Mouse (Mus musculus): ENCODE measurements around the gene Sertad1.
A peak's percentile ranks its signal among the peaks of the same experiment; 100 is the strongest.

Sertad1 gene

DNA sequence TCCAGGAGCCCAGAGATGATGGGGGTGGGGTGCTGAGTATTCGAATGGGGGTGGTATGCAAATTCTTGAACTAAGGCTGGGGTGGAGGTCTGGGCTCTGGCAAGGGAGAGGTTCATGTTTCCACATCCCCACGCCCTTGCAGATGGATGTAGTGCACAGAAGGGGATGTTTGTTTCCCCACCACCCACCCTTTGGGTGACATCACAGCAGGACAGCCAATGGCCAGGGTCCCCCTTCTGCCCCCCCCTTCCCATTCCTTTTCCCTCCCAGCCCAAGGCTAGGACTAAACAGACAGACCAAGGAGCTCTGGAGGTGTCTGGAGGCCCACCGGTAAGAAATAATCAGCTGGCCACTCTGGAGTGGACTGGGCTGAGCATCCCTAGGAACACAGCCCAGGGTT is 12.3 kb downstream of the Sertad1 start, which contains the start of gene Prx:
Gene Prx, plus strand, starts transcription at position 289 of the 400 bp plus-strand sequence.
- DNase-seq (ENCODE audit: low spot score) = no peak

DNA sequence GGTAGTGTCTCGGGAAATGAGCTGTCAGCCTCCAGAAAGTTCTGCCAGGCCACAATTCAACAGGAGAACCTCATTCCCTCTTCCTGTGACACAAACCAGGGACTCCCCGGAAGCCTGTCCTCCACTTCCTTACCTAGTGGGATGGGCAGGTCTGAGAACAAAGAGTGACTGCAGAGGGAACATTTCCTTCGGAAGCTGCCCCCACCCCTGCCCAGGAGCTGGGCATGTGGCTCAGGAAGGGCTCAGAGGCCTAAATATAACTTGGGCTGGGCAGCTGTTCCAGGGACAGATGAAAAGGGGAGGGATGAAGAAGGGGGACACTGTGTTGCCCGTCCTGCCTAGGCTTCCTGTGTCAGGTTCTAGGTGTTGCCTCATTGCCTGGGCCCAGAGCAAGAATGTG is 14.9 kb downstream of the Sertad1 start:
- DNase-seq (ENCODE audit: low spot score) = no peak

GRCm38 (mm10) chr7:27506765-27507370 is 20.2 kb downstream of the Sertad1 start:
- DNase-seq (ENCODE audit: low spot score) = no peak

GRCm38 (mm10) chr7:27507711-27508647 is 21.3 kb downstream of the Sertad1 start:
- DNase-seq (ENCODE audit: low spot score) = peak; percentile 100

- peak; percentile 75 for DNase-seq (ENCODE audit: low spot score)
These were observed 21.9 kb downstream of the Sertad1 start for GRCm38 (mm10) chr7:27508648-27509005.

GRCm38 (mm10) chr7:27510809-27511208 is 24.1 kb downstream of the Sertad1 start:
- no peak for DNase-seq (ENCODE audit: low spot score)

DNA sequence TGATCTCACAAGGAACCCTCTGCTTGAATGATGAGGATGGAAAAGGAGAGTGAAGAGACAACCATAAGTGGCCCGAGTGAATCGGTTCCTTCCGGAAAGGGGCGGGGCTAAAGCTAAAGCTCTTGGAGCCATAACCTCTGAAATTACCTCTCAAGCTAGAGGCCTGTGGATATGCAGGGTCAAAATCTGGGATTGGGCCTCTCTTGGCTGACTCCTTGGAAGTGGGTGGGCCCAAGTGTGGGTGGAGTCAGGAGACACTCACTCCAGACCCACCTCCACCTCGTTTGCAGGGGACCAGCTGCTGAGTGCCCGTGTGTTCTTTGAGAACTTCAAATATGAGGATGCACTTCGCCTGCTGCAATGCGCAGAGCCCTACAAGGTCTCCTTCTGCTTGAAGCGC is 28.3 kb downstream of the Sertad1 start:
- no peak for DNase-seq (ENCODE audit: low spot score)

- no peak for DNase-seq (ENCODE audit: low spot score)
These were observed 31.6 kb downstream of the Sertad1 start for GRCm38 (mm10) chr7:27518314-27518713.

DNA sequence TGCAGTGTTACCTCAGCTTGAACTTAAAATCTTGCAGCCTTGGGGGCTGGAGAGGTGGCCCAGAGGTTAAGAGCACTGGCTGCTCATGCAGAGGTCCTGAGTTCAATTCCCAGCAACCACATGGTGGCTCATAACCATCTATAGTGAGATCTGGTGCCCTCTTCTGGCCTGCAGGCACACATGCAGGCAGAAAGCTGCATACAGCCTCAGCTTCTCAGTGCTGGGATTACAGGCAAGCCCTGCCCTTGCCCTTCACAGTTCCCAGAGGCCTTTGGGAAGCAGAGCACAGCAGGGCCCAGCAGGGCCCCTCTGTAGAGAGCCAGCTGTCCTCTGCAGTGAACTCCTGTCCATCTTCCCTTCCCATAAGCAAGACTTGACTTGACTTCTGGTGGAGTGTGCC is 33.4 kb downstream of the Sertad1 start:
- no peak for DNase-seq (ENCODE audit: low spot score)

- DNase-seq (ENCODE audit: low spot score) = no peak
These were observed 33.9 kb downstream of the Sertad1 start for GRCm38 (mm10) chr7:27520599-27520998.

GRCm38 (mm10) chr7:27522967-27523366 is 36.3 kb downstream of the Sertad1 start, which contains the start of gene Hipk4:
Gene Hipk4, plus strand, starts transcription at chr7:27523267.
- no peak for DNase-seq (ENCODE audit: low spot score)

GRCm38 (mm10) chr7:27523805-27524204 is 37.1 kb downstream of the Sertad1 start:
- DNase-seq (ENCODE audit: low spot score) = no peak

DNA sequence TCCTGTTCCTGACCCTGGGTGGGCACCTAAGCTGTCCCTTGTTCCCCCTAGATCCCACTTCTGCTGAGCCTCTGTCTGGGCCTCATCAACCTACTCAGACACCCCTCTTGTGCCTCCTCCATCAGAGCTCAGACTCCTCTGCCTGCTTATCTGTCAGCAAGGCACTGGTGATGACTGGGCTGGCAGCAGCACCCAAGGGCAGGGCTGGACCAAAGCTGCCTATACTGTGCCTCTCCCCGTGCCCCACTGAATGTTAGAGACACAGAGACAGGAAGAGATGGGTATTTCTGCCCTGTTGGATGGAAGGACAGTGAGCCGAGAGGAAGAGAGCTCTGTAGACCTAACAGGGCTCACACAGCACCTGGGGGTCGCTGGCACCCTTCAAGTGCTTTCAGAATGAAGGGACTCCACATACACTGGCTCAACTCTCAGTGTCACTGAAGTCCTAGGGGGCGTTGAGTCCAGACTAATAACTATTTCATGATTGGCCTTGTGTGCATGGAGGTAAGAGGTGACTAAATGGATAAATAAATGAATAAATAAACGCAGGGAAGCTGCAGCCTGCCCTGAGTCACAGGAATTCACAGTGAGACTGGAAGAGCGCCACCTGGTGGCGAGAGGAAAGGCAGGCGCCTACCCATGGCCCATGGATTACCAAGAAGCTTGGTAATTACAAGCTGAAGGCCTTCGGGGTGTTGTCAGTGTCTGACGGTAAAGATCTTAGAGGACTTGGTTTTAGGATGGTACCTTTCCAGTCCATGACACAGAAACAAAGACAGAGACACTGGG is 39.5 kb downstream of the Sertad1 start:
- DNase-seq (ENCODE audit: low spot score) = peak; percentile 87

GRCm38 (mm10) chr7:27529070-27529469 is 42.4 kb downstream of the Sertad1 start:
- DNase-seq (ENCODE audit: low spot score) = no peak

GRCm38 (mm10) chr7:27530937-27531336 is 44.2 kb downstream of the Sertad1 start:
- no peak for DNase-seq (ENCODE audit: low spot score)

- no peak for DNase-seq (ENCODE audit: low spot score)
These were observed 45.0 kb downstream of the Sertad1 start for GRCm38 (mm10) chr7:27531707-27532106.

DNA sequence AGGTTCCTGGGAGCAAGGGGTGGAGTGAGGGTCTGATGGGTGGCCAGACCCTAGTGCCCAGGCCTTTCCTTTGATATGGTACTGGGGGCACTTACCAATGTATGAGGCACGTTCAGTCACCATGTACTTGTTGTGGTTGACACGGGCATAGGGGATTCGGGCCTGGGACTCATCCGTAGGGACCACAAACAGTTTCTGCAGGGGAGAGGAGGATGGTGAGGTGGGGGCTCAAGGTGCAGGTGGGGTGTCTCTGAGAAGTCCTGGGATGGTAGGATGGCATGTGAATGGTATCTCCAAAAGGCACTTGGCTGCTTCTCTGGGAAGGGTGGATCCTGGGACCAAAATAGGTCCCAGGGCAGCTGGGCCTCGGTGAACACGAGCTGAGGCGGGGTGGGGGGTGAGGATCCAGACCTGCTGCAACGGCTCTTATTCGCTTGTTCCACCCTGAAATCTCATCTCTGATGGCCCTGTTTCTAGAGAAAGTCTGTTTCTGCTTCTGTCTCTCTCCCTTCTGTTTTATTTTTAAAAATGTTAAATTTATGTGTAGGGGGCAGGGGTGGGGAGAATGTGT is 45.9 kb downstream of the Sertad1 start:
- no peak for DNase-seq (ENCODE audit: low spot score)

GRCm38 (mm10) chr7:27535386-27535785 is 48.7 kb downstream of the Sertad1 start:
- DNase-seq (ENCODE audit: low spot score) = no peak

GRCm38 (mm10) chr7:27536618-27537017 is 49.9 kb downstream of the Sertad1 start:
- DNase-seq (ENCODE audit: low spot score) = no peak

DNA sequence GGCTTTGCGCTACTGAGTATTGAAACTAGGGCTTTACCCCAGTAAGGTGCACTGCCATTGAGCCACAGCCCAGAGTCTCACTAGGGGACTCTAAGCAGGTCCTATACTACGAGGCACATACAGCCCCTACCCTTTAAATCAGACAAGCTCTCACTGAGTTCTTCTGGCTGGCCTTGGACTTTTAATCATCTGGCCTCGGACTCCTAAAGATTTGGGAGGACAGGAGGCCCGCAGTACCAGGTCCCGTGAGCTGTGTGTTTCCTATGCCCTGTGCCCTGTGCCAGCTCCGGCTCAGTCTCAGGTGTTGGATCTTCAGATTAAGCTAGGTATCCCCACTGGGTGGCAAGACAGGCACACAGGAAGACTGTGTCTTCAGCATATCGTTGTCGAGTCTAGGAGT is 51.3 kb downstream of the Sertad1 start:
- DNase-seq (ENCODE audit: low spot score) = no peak

GRCm38 (mm10) chr7:27538797-27539196 is 52.1 kb downstream of the Sertad1 start:
- DNase-seq (ENCODE audit: low spot score) = no peak
